ENCODE assay signal across 30 mouse cellular contexts in genomic region chr5:66829505-66829904, GRCm38 (mm10).
"Had no signal": no experiment of that assay in that cellular context is flagged by ENCODE, and none has a peak within 500 bp of the region (broad histone marks: within the 10 kb centered on the region; RNA-seq: fewer than 3 reads in every experiment).

No protein-coding gene starts in this region.

- H3K4me2 ChIP-seq: limb, embryonic 12.5 days; limb, embryonic 13.5 days; liver, embryonic 11.5 days; liver, embryonic 12.5 days; liver, embryonic 13.5 days; liver, embryonic 15.5 days; lung, embryonic 14.5 days; lung, embryonic 15.5 days; midbrain, embryonic 12.5 days; midbrain, embryonic 15.5 days; neural tube, embryonic 12.5 days; neural tube, embryonic 13.5 days had no signal

- DNase-seq: left cerebral cortex, postnatal 4 days; liver; liver, embryonic 13.5 days; liver, postnatal 0 days; lung, adult 18-20 months; lung, adult 2 months; lung, embryonic 14.5 days; lung, postnatal 10 days; lung, postnatal 14 days; lung, postnatal 36 days; lung, postnatal 4 days; midbrain, embryonic 14.5 days had no signal

- H3K4me3 ChIP-seq: left cerebral cortex, adult 2 months; limb, embryonic 12.5 days; limb, embryonic 13.5 days; liver, embryonic 12.5 days; liver, embryonic 13.5 days; liver, embryonic 15.5 days; lung, embryonic 15.5 days; megakaryocyte, embryonic 14.5 days; midbrain, embryonic 10.5 days; midbrain, embryonic 12.5 days; midbrain, embryonic 15.5 days; myocyte; neural tube, embryonic 12.5 days; neural tube, embryonic 13.5 days had no signal

- H3K36me3 ChIP-seq: limb, embryonic 12.5 days; limb, embryonic 13.5 days; liver, embryonic 12.5 days; liver, embryonic 13.5 days; liver, embryonic 15.5 days; lung, embryonic 15.5 days; midbrain, embryonic 10.5 days; midbrain, embryonic 12.5 days; midbrain, embryonic 15.5 days; neural tube, embryonic 12.5 days; neural tube, embryonic 13.5 days had no signal

- H3K27me3 ChIP-seq: limb, embryonic 12.5 days; liver, embryonic 12.5 days; liver, embryonic 13.5 days; liver, embryonic 15.5 days; lung, embryonic 15.5 days; megakaryocyte, embryonic 14.5 days; midbrain, embryonic 12.5 days; midbrain, embryonic 15.5 days; neural tube, embryonic 12.5 days; neural tube, embryonic 13.5 days had no signal

- H3K9me3 ChIP-seq: limb, embryonic 12.5 days; limb, embryonic 13.5 days; liver, embryonic 12.5 days; liver, embryonic 13.5 days; liver, embryonic 15.5 days; lung, embryonic 15.5 days; midbrain, embryonic 10.5 days; midbrain, embryonic 12.5 days; midbrain, embryonic 15.5 days; neural tube, embryonic 12.5 days; neural tube, embryonic 13.5 days had no signal

- H3K4me1 ChIP-seq: liver, embryonic 12.5 days; liver, embryonic 13.5 days; liver, embryonic 15.5 days; megakaryocyte, embryonic 14.5 days; midbrain, embryonic 10.5 days; midbrain, embryonic 15.5 days had no signal

- H3K27ac ChIP-seq: left cerebral cortex, adult 2 months; limb, embryonic 12.5 days; limb, embryonic 13.5 days; liver, embryonic 12.5 days; liver, embryonic 13.5 days; liver, embryonic 14.5 days; liver, embryonic 15.5 days; lung, embryonic 15.5 days; macrophage; midbrain, embryonic 10.5 days; midbrain, embryonic 12.5 days; midbrain, embryonic 15.5 days; neural tube, embryonic 12.5 days; neural tube, embryonic 13.5 days had no signal

- H3K9ac ChIP-seq: limb, embryonic 12.5 days; limb, embryonic 13.5 days; liver, embryonic 12.5 days; liver, embryonic 13.5 days; liver, embryonic 14.5 days; liver, embryonic 15.5 days; liver, postnatal 0 days; lung, embryonic 14.5 days; lung, embryonic 15.5 days; midbrain, embryonic 12.5 days; midbrain, embryonic 15.5 days; neural tube, embryonic 12.5 days; neural tube, embryonic 13.5 days had no signal

- ATAC-seq: liver, embryonic 12.5 days; liver, postnatal 0 days; lung, postnatal 0 days; midbrain, embryonic 15.5 days; midbrain, embryonic 16.5 days had no signal
